Mouse (Mus musculus): ENCODE data around the gene Gm20532. TPM values are rescaled to one million over a fixed set of nuclear protein-coding genes. Genes with fewer than 3 reads are reported as not detected.

The Gm20532 gene
- polyA plus RNA-seq, 1 experiment from 2014 or later, result not detected

- 89% methylated on average over 2 of the region's 2 CpGs for whole genome bisulfite sequencing
- Histone ChIP-seq H3K4me3 (no peak overlapping the region), H3K4me1 (peaks cover 13% of the 10 kb centered on the region), H3K27me3 (peaks cover 38% of the 10 kb centered on the region), H3K9ac (no peak overlapping the region), H3K9me3 (replicated peaks) (no peaks in the 10 kb centered on the region), H3K4me2 (no peak overlapping the region), H3K27ac (no peak overlapping the region), H3K36me3 (ENCODE audit: poor library complexity, severe bottlenecking) (no peaks in the 10 kb centered on the region)
- ATAC-seq, result no peak
Measured at GRCm38 (mm10) chr2:26600664-26601063, 14.2 kb downstream of the Gm20532 start.

DNA sequence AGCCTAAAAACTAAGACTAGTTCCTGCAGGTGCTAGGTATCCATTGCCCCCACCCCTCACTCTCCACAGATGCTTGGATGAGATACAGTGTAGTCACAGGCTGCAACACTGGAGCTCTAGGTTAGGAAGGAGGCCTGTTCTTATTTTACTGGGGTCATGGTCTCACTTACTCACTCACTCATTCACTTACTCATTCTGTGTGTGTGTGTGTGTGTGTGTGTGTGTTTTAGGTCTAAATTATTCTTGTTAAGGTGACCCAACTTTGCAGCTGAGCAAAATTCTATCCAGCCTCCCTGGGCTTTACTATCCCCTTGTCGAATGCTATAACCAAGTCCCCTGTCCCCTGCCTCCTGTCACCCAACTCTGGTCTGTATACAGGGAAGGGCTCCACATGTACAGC is 15.2 kb downstream of the Gm20532 start:
- no peak overlapping the region for H3K4me2 ChIP-seq
- no peak overlapping the region for H3K9ac ChIP-seq
- no peak overlapping the region for H3K4me3 ChIP-seq
- 83% methylated on average over 1 of the region's 1 CpGs for WGBS
- no peaks in the 10 kb centered on the region for H3K36me3 ChIP-seq (ENCODE audit: poor library complexity, severe bottlenecking)
- peaks cover 14% of the 10 kb centered on the region for H3K4me1 ChIP-seq
- no peak overlapping the region for H3K27ac ChIP-seq
- H3K9me3 ChIP-seq (replicated peaks), result no peaks in the 10 kb centered on the region
- H3K27me3 ChIP-seq, result peaks cover 45% of the 10 kb centered on the region
- ATAC-seq, result no peak

- Histone ChIP-seq H3K4me1 (peaks cover 20% of the 10 kb centered on the region), H3K36me3 (ENCODE audit: poor library complexity, severe bottlenecking) (no peaks in the 10 kb centered on the region), H3K9me3 (replicated peaks) (no peaks in the 10 kb centered on the region), H3K27me3 (peaks cover 49% of the 10 kb centered on the region), H3K9ac (no peak overlapping the region), H3K4me2 (no peak overlapping the region), H3K4me3 (no peak overlapping the region), H3K27ac (no peak overlapping the region)
- ATAC-seq, result no peak
- WGBS, result 81% methylated on average over 5 of the region's 5 CpGs
Measured at GRCm38 (mm10) chr2:26602631-26603030, 16.2 kb downstream of the Gm20532 start.

DNA sequence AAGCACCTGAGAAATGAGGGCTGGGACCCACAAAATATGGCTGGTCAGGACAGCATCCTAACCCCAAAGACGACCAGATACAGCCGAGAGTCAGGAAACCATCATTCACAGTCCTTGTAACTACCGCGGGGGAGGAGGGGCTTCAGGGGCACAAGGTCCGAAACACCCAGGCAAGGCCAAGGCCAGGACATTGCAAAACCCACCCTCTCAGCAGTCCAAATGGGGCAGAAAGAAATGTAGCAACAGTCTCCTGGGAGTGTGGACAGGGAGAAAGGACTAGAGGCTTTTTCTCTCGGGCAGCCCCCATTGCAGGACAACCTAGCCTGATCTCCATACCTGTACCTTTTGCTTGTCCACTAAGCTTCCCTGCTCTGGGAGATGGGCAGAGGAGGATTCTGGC is 16.7 kb downstream of the Gm20532 start:
- peaks cover 20% of the 10 kb centered on the region for H3K4me1 ChIP-seq
- ATAC-seq, result no peak
- peak overlapping the region; percentile 54 for H3K4me3 ChIP-seq
- 29% methylated on average over 6 of the region's 6 CpGs for WGBS
- H3K9ac ChIP-seq, result peak overlapping the region; percentile 63; the same call in 1 of the 2 replicates
- H3K27me3 ChIP-seq, result peaks cover 49% of the 10 kb centered on the region
- no peaks in the 10 kb centered on the region for H3K36me3 ChIP-seq (ENCODE audit: poor library complexity, severe bottlenecking)
- H3K9me3 ChIP-seq (replicated peaks), result no peaks in the 10 kb centered on the region
- H3K4me2 ChIP-seq, result peak overlapping the region; percentile 76
- H3K27ac ChIP-seq, result no peak overlapping the region

GRCm38 (mm10) chr2:26603720-26604671 is 17.6 kb downstream of the Gm20532 start, which contains the start of gene Agpat2:
Gene Agpat2 (minus strand): TSS chr2:26604417.
- under 1% methylated on average over 68 of the region's 103 CpGs for WGBS
- H3K4me3 ChIP-seq, result peak within 1 kb of the TSS; percentile 54
- peak; percentile 80 for ATAC-seq
- H3K4me1 ChIP-seq, result peaks cover 20% of the 10 kb centered on the region
- H3K27ac ChIP-seq, result no peak within 1 kb of the TSS
- H3K9ac ChIP-seq, result peak within 1 kb of the TSS; percentile 63
- H3K9me3 ChIP-seq (replicated peaks), result no peaks in the 10 kb centered on the region
- peaks cover 49% of the 10 kb centered on the region for H3K27me3 ChIP-seq
- no peaks in the 10 kb centered on the region for H3K36me3 ChIP-seq (ENCODE audit: poor library complexity, severe bottlenecking)
- H3K4me2 ChIP-seq, result peak within 1 kb of the TSS; percentile 76

GRCm38 (mm10) chr2:26605331-26605730 is 18.9 kb downstream of the Gm20532 start:
- no peak for ATAC-seq
- H3K27ac ChIP-seq, result no peak overlapping the region
- peaks cover 20% of the 10 kb centered on the region for H3K4me1 ChIP-seq
- no peak overlapping the region for H3K9ac ChIP-seq
- H3K36me3 ChIP-seq (ENCODE audit: poor library complexity, severe bottlenecking), result no peaks in the 10 kb centered on the region
- H3K9me3 ChIP-seq (replicated peaks), result no peaks in the 10 kb centered on the region
- no peak overlapping the region for H3K4me2 ChIP-seq
- WGBS, result 81% methylated on average over 8 of the region's 8 CpGs
- no peak overlapping the region for H3K4me3 ChIP-seq
- H3K27me3 ChIP-seq, result peaks cover 49% of the 10 kb centered on the region

DNA sequence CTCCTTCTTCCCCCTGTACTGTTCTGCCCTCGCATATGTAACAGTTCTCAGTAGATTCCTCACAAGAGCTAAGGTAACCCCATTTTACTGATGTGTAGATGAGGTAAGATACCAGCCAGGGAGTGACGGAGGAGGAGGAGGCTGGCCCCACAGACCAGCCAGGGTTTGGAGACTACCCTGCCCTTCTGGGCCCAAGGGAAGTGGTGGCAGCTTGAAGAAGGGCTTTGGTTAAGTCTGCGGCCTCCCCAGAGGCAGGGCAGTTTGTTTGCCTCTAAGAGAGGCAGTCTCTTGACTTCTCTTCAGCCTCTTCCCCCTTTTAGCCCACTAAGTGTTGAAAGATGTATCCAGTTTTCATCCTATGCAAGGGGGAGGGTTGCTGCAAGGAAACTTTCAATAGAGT is 20.1 kb downstream of the Gm20532 start:
- H3K4me3 ChIP-seq, result no peak overlapping the region
- H3K4me1 ChIP-seq, result peaks cover 20% of the 10 kb centered on the region
- H3K36me3 ChIP-seq (ENCODE audit: poor library complexity, severe bottlenecking), result no peaks in the 10 kb centered on the region
- peaks cover 46% of the 10 kb centered on the region for H3K27me3 ChIP-seq
- no peak overlapping the region for H3K4me2 ChIP-seq
- no peak overlapping the region for H3K27ac ChIP-seq
- no peak for ATAC-seq
- no peak overlapping the region for H3K9ac ChIP-seq
- no peaks in the 10 kb centered on the region for H3K9me3 ChIP-seq (replicated peaks)
- WGBS, result 69% methylated on average over 3 of the region's 3 CpGs

GRCm38 (mm10) chr2:26607056-26607910 is 20.8 kb downstream of the Gm20532 start:
- no peak for ATAC-seq
- peaks cover 20% of the 10 kb centered on the region for H3K4me1 ChIP-seq
- no peak overlapping the region for H3K9ac ChIP-seq
- 65% methylated on average over 6 of the region's 6 CpGs for WGBS
- H3K36me3 ChIP-seq (ENCODE audit: poor library complexity, severe bottlenecking), result no peaks in the 10 kb centered on the region
- no peak overlapping the region for H3K4me3 ChIP-seq
- no peaks in the 10 kb centered on the region for H3K9me3 ChIP-seq (replicated peaks)
- peaks cover 45% of the 10 kb centered on the region for H3K27me3 ChIP-seq
- H3K27ac ChIP-seq, result no peak overlapping the region
- H3K4me2 ChIP-seq, result no peak overlapping the region

GRCm38 (mm10) chr2:26608781-26609180 is 22.3 kb downstream of the Gm20532 start:
- peaks cover 30% of the 10 kb centered on the region for H3K27me3 ChIP-seq
- no peak overlapping the region for H3K4me3 ChIP-seq
- H3K36me3 ChIP-seq (ENCODE audit: poor library complexity, severe bottlenecking), result no peaks in the 10 kb centered on the region
- H3K9me3 ChIP-seq (replicated peaks), result no peaks in the 10 kb centered on the region
- H3K27ac ChIP-seq, result no peak overlapping the region
- peaks cover 14% of the 10 kb centered on the region for H3K4me1 ChIP-seq
- H3K9ac ChIP-seq, result no peak overlapping the region
- no peak for ATAC-seq
- H3K4me2 ChIP-seq, result no peak overlapping the region

- Histone ChIP-seq H3K36me3 (ENCODE audit: poor library complexity, severe bottlenecking) (no peaks in the 10 kb centered on the region), H3K9me3 (replicated peaks) (no peaks in the 10 kb centered on the region), H3K4me2 (no peak overlapping the region), H3K9ac (no peak overlapping the region), H3K4me3 (no peak overlapping the region), H3K4me1 (peaks cover 10% of the 10 kb centered on the region; the same call in 1 of the 2 replicates), H3K27me3 (peaks cover 25% of the 10 kb centered on the region), H3K27ac (no peak overlapping the region)
- ATAC-seq, result no peak
Measured at GRCm38 (mm10) chr2:26609261-26609661, 22.8 kb downstream of the Gm20532 start.

- 74% methylated on average over 3 of the region's 3 CpGs for WGBS
Measured at GRCm38 (mm10) chr2:26610526-26610925, 24.1 kb downstream of the Gm20532 start.

GRCm38 (mm10) chr2:26611054-26611453 is 24.6 kb downstream of the Gm20532 start:
- Histone ChIP-seq H3K27me3 (peaks cover 8% of the 10 kb centered on the region), H3K4me3 (no peak overlapping the region), H3K4me1 (0 out of 2 replicates have a peak, but pooled peaks cover 7% of the 10 kb centered on the region), H3K27ac (no peak overlapping the region), H3K4me2 (no peak overlapping the region), H3K9ac (no peak overlapping the region), H3K36me3 (ENCODE audit: poor library complexity, severe bottlenecking) (no peaks in the 10 kb centered on the region), H3K9me3 (replicated peaks) (no peaks in the 10 kb centered on the region)
- ATAC-seq, result no peak

More at GRCm38 (mm10) chr2:26610526-26610925, 24.1 kb downstream of the Gm20532 start:
- H3K27ac ChIP-seq, result no peak overlapping the region
- H3K9me3 ChIP-seq (replicated peaks), result no peaks in the 10 kb centered on the region
- no peak overlapping the region for H3K9ac ChIP-seq
- H3K4me2 ChIP-seq, result no peak overlapping the region
- H3K36me3 ChIP-seq (ENCODE audit: poor library complexity, severe bottlenecking), result no peaks in the 10 kb centered on the region
- H3K27me3 ChIP-seq, result peaks cover 12% of the 10 kb centered on the region
- 0 out of 2 replicates have a peak, but pooled peaks cover 7% of the 10 kb centered on the region for H3K4me1 ChIP-seq
- no peak overlapping the region for H3K4me3 ChIP-seq
- ATAC-seq, result no peak

Data from forebrain, embryonic 13.5 days (tissue).